Mouse (Mus musculus) heart, adult 2 months (tissue): ENCODE data around the gene Gatad2b. TPM values are rescaled to one million over a fixed set of nuclear protein-coding genes. Genes with fewer than 3 reads are reported as not detected.

ENCODE experiments used
- DNase-seq, 2 experiments: peaks; one replicate each; pipeline ENCODE4 v3.0.0; 2021
- H3K27ac ChIP-seq: fragments of 200-600 bp; 2 replicates; pipeline ENCODE4 v1.8.1; 2022
- H3K27me3 ChIP-seq: fragments of 200-500 bp; 2 replicates; pipeline ENCODE4 v1.6.1; 2012; ENCODE audit warnings: mild to moderate bottlenecking, low read length, inconsistent platforms, mixed read lengths; ENCODE audit not compliant: control insufficient read depth, insufficient read depth
- H3K36me3 ChIP-seq: fragments of 200-500 bp; 2 replicates; pipeline ENCODE4 v1.6.1; 2012; ENCODE audit warnings: low read length, inconsistent platforms; ENCODE audit not compliant: control insufficient read depth, insufficient read depth
- H3K4me1 ChIP-seq: fragments of 200-500 bp; 2 replicates; pipeline ENCODE4 v1.6.1; 2011; ENCODE audit warnings: low read length; ENCODE audit not compliant: control insufficient read depth, insufficient read depth
- H3K4me3 ChIP-seq: fragments of 200-600 bp; 2 replicates; pipeline ENCODE4 v1.8.1; 2022
- H3K79me2 ChIP-seq: fragments of 200-500 bp; replicated peaks from 2 replicates; pipeline ENCODE4 v1.6.1; 2012; ENCODE audit warnings: mild to moderate bottlenecking, inconsistent platforms, low read length, moderate library complexity, mixed read lengths; ENCODE audit not compliant: control insufficient read depth, insufficient read depth
- H3K9ac ChIP-seq: fragments of 200-500 bp; 2 replicates; pipeline ENCODE4 v1.6.1; 2012; ENCODE audit warnings: low read depth, mild to moderate bottlenecking, control low read depth, inconsistent platforms, low read length, mixed read lengths
- CTCF ChIP-seq: fragments of 200-600 bp; IDR thresholded peaks from 2 replicates; pipeline ENCODE4 v1.8.1; 2022; ENCODE audit warnings: antibody characterized with exemption, mild to moderate bottlenecking, moderate library complexity
- EP300 ChIP-seq: fragments of 200-500 bp; IDR thresholded peaks from 2 replicates; pipeline ENCODE4 v1.6.1; 2011; ENCODE audit warnings: low read depth, low read length, control low read depth; ENCODE audit not compliant: insufficient read depth
- POLR2A ChIP-seq: fragments of 200-500 bp; IDR thresholded peaks from 2 replicates; pipeline ENCODE4 v1.6.1; 2011; ENCODE audit warnings: mild to moderate bottlenecking, low read depth, low read length, control low read depth; ENCODE audit not compliant: insufficient read depth
- WGBS: fragments of 180-500 bp; shearing (Covaris S2); methylation state at CpG from one replicate; pipeline ENCODE4 v1.1.7; 2018; 5-methylcytosine and 5-hydroxymethylcytosine counted together
- intact Hi-C: fragments of 180-260 bp; cut with DNase I; formaldehyde crosslinking; loops from one replicate; pipeline ENCODE4 v1.15.1; 2025
- polyA plus RNA-seq: library from polyadenylated mRNA; depleted of rRNA; stranded (reverse); fragments of >200 nt; gene quantifications from 2 replicates; pipeline ENCODE4 v1.2.3, GENCODE M21; 2012
- total RNA-seq, 2 experiments: library from RNA; stranded (reverse); gene quantifications; 2 replicates each; pipeline ENCODE4 v1.2.3; 2021

Gene Gatad2b
- total and polyA plus RNA-seq, 3 experiments = 17.7 to 45.3 (median 40.0) TPM

DNA sequence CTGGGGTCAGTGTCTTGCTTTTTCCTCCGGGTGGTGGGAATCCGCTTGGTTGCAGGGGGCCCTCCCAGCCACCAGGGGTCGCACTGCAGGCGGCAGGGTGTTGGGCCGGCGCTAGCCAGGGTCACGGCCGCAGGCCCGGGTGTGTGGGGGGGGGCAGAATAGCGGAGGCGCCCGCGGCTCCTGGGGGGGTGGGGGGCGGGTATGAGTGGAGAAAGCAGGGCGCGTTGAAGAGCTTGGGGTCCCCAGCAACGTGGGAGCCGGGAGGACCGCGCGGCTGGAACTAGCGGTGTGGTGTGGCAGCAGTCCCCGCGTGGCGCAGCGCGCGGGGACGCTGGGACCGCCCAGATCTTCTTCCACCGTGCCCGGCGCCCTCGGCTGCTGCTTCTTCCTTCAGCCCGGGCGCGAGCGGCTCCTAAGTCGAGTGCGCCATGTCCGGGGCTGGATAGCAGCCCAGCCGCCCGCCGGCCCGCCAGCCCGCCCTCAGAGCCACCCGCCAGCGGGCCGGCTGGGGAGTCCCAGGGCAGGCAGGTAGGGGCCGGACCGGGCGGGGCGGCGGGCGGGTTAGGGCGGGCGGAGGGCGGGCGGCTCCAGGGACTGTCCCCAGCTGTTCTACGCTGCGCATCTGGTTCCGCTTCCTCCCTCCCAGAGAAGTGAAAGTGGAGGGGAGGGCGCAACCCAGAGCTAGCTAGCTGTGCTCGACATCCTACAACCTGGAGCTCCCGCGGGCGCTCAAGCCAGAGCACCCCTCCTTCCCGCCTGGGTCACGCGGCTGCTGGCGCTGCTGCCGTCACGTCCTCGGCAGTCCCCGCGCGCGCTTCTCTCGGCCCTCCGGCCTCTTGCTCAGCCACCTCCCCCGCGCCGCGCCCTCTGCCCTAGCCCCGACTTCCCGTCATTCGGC is 27.7 kb upstream of the Gatad2b start, which contains the start of gene Dennd4b:
TSS of gene Dennd4b (plus strand) at position 152 of the 898 bp plus-strand sequence.
- TF ChIP-seq POLR2A (peak; percentile 82), CTCF (peak; percentile 83), EP300 (peak; percentile 74; the same call in 1 of the 2 replicates)
- H3K4me3 ChIP-seq = peak within 1 kb of the TSS; percentile 89
- peak; percentile 95 to 96 for DNase-seq
- no peaks in the 10 kb centered on the region for H3K79me2 ChIP-seq
- peak within 1 kb of the TSS; percentile 100 for H3K27ac ChIP-seq
- peak within 1 kb of the TSS; percentile 96 for H3K9ac ChIP-seq
- intact Hi-C loops = loop anchor here (1.0 to 5.0 kb wide), 4 partner anchors 28 to 108 kb away; partner anchors contain the start of genes Gatad2b, Rab13 and Rps27
- no peaks in the 10 kb centered on the region for H3K36me3 ChIP-seq
- peaks cover 5% of the 10 kb centered on the region; the same call in 1 of the 2 replicates for H3K4me1 ChIP-seq
- WGBS = 2% methylated on average over 79 of the region's 87 CpGs
- no peaks in the 10 kb centered on the region for H3K27me3 ChIP-seq

GRCm38 (mm10) chr3:90265932-90266741 is 26.8 kb upstream of the Gatad2b start:
- Histone ChIP-seq H3K27ac (peak overlapping the region; percentile 100), H3K27me3 (no peaks in the 10 kb centered on the region), H3K4me3 (peak overlapping the region; percentile 89), H3K9ac (peak overlapping the region; percentile 96), H3K4me1 (peaks cover 5% of the 10 kb centered on the region; the same call in 1 of the 2 replicates), H3K79me2 (no peaks in the 10 kb centered on the region), H3K36me3 (no peaks in the 10 kb centered on the region)
- 11% methylated on average over 16 of the region's 16 CpGs for WGBS
- intact Hi-C loops = loop anchor here (1.0 to 5.0 kb wide), 4 partner anchors 27 to 107 kb away; partner anchors contain the start of genes Gatad2b, Rab13 and Rps27
- peak; percentile 62 to 65 for DNase-seq
- TF ChIP-seq EP300 = no peak
- peak; percentile 24; the same call in 1 of the 2 replicates for TF ChIP-seq POLR2A

DNA sequence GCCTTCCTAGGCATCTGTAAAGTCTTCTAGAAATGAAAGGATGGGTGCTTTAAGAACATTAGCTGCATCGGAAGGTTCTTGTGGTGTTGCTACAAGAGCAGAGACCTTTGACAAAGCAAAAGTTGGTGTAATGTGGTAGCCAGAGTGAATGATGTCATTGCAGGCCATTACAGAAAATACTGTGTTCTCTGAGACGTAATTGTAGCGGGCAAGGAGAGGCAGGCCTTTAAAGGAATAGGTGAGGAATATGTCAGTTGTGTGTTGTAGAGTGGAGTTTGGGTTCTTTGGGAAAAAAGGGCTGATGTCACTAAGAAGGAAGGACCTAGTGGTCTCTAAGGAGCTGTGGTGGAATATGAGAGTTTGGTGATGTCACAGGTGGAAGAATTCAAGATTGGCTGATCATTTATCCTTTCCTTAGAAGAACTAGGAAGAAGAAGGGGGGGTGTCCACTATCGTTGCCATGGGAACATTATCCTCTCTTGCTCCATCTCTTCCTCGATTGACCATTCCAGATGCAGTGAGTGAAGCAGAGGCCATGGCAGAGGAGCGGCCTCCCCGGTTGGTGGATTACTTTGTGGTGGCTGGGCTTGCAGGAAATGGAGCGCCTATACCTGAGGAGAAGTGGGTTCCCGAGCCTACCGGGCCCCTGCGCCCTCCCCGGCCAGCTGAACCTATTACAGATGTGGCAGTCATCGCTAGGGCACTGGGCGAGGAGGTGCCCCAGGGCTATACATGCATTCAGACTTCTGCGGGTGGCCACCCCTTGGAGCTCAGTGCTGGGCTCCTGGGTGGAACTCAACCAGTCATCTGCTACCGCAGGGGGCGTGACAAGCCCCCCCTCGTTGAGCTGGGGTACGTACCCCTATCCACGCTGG is 25.8 kb upstream of the Gatad2b start:
- no peaks in the 10 kb centered on the region for H3K79me2 ChIP-seq
- DNase-seq = no peak
- 88% methylated on average over 20 of the region's 20 CpGs for WGBS
- H3K27me3 ChIP-seq = no peaks in the 10 kb centered on the region
- no peak overlapping the region for H3K4me3 ChIP-seq
- intact Hi-C loops = loop anchor here (5.0 kb wide), 1 partner anchor 55 kb away; the partner anchor contains the start of genes Rab13 and Rps27
- H3K36me3 ChIP-seq = no peaks in the 10 kb centered on the region
- H3K9ac ChIP-seq = no peak overlapping the region
- H3K4me1 ChIP-seq = peaks cover 5% of the 10 kb centered on the region; the same call in 1 of the 2 replicates
- TF ChIP-seq EP300 = no peak
- TF ChIP-seq CTCF = no peak
- TF ChIP-seq POLR2A = no peak
- H3K27ac ChIP-seq = peak overlapping the region; percentile 100

- Histone ChIP-seq H3K27ac (no peak overlapping the region), H3K79me2 (no peaks in the 10 kb centered on the region), H3K27me3 (no peaks in the 10 kb centered on the region), H3K4me3 (no peak overlapping the region), H3K4me1 (peaks cover 5% of the 10 kb centered on the region; the same call in 1 of the 2 replicates), H3K36me3 (no peaks in the 10 kb centered on the region), H3K9ac (no peak overlapping the region)
- TF ChIP-seq CTCF (no peak), EP300 (no peak), POLR2A (no peak)
- intact Hi-C loops = loop anchor here (5.0 kb wide), 1 partner anchor 56 kb away; the partner anchor contains the start of genes Rab13 and Rps27
- DNase-seq = no peak
- WGBS = 95% methylated on average over 11 of the region's 11 CpGs
These were observed 24.8 kb upstream of the Gatad2b start for GRCm38 (mm10) chr3:90268190-90268589.

GRCm38 (mm10) chr3:90268971-90269370 is 24.0 kb upstream of the Gatad2b start:
- TF ChIP-seq POLR2A (no peak), EP300 (no peak), CTCF (no peak)
- intact Hi-C loops = loop anchor here (5.0 kb wide), 1 partner anchor 57 kb away; the partner anchor contains the start of genes Rab13 and Rps27

More at GRCm38 (mm10) chr3:90268971-90269370, 24.0 kb upstream of the Gatad2b start:
- DNase-seq = no peak
- peaks cover 5% of the 10 kb centered on the region; the same call in 1 of the 2 replicates for H3K4me1 ChIP-seq
- H3K27ac ChIP-seq = no peak overlapping the region
- H3K36me3 ChIP-seq = no peaks in the 10 kb centered on the region
- WGBS = 93% methylated on average over 16 of the region's 16 CpGs
- H3K27me3 ChIP-seq = no peaks in the 10 kb centered on the region
- H3K79me2 ChIP-seq = no peaks in the 10 kb centered on the region
- H3K9ac ChIP-seq = no peak overlapping the region
- H3K4me3 ChIP-seq = no peak overlapping the region
